Mouse (Mus musculus): ENCODE data around the gene Sesn3.

Gene Sesn3

DNA sequence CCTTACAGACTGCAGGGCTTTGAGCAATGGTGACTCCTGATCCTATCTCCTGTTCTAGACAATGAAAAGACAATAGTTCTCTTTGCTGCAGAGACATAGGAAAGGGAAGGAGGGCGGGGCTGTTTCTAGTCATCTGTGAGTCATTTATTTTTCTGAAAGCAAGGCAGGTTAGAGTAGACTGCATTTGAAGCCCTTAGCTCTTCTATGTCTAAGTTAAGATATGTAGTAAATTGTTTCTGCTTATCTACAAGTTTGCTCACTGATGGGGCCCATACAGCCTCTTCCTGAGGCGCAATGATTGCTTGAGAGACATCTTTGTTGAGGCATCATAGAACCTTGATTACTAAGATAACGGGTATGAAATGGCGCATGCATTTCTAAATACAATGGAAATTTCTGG is 93.0 kb downstream of the Sesn3 start:
- no peak overlapping the region for H3K4me3 ChIP-seq (replicated peaks; ENCODE audit: low read length)
- TF ChIP-seq NANOG (IDR thresholded peaks at IDR 0.05; ENCODE audit: borderline replicate concordance, low read length) (no peak), CTCF (conservative IDR thresholded peaks at IDR 0.05; ENCODE audit: low read length) (no peak), POU5F1 (IDR thresholded peaks at IDR 0.05; ENCODE audit: borderline replicate concordance, low read length) (no peak)
- H3K9me3 ChIP-seq (ENCODE audit: low read length) = no peaks in the 10 kb centered on the region
- peaks cover 29% of the 10 kb centered on the region for H3K4me1 ChIP-seq (replicated peaks; ENCODE audit: low read depth, low read length)
- H3K27me3 ChIP-seq (ENCODE audit: insufficient read depth, low read length) = no peaks in the 10 kb centered on the region
- no peaks in the 10 kb centered on the region for H3K36me3 ChIP-seq (ENCODE audit: insufficient read depth, low read length)

GRCm38 (mm10) chr9:14369271-14369670 is 94.4 kb downstream of the Sesn3 start:
- no peaks in the 10 kb centered on the region for H3K9me3 ChIP-seq (ENCODE audit: low read length)
- no peaks in the 10 kb centered on the region for H3K36me3 ChIP-seq (ENCODE audit: insufficient read depth, low read length)
- TF ChIP-seq POU5F1 (IDR thresholded peaks at IDR 0.05; ENCODE audit: borderline replicate concordance, low read length) = no peak
- TF ChIP-seq NANOG (IDR thresholded peaks at IDR 0.05; ENCODE audit: borderline replicate concordance, low read length) = no peak
- TF ChIP-seq CTCF (conservative IDR thresholded peaks at IDR 0.05; ENCODE audit: low read length) = no peak
- H3K4me3 ChIP-seq (replicated peaks; ENCODE audit: low read length) = no peak overlapping the region
- peaks cover 16% of the 10 kb centered on the region for H3K4me1 ChIP-seq (replicated peaks; ENCODE audit: low read depth, low read length)
- no peaks in the 10 kb centered on the region for H3K27me3 ChIP-seq (ENCODE audit: insufficient read depth, low read length)

- Histone ChIP-seq H3K4me3 (replicated peaks; ENCODE audit: low read length) (no peak overlapping the region), H3K27me3 (ENCODE audit: insufficient read depth, low read length) (no peaks in the 10 kb centered on the region), H3K9me3 (ENCODE audit: low read length) (peaks cover 5% of the 10 kb centered on the region), H3K36me3 (ENCODE audit: insufficient read depth, low read length) (no peaks in the 10 kb centered on the region), H3K4me1 (replicated peaks; ENCODE audit: low read depth, low read length) (peaks cover 8% of the 10 kb centered on the region)
- TF ChIP-seq NANOG (IDR thresholded peaks at IDR 0.05; ENCODE audit: borderline replicate concordance, low read length) = no peak
- no peak for TF ChIP-seq CTCF (conservative IDR thresholded peaks at IDR 0.05; ENCODE audit: low read length)
- TF ChIP-seq POU5F1 (IDR thresholded peaks at IDR 0.05; ENCODE audit: borderline replicate concordance, low read length) = no peak
Measured at GRCm38 (mm10) chr9:14372440-14372839, 97.6 kb downstream of the Sesn3 start.

DNA sequence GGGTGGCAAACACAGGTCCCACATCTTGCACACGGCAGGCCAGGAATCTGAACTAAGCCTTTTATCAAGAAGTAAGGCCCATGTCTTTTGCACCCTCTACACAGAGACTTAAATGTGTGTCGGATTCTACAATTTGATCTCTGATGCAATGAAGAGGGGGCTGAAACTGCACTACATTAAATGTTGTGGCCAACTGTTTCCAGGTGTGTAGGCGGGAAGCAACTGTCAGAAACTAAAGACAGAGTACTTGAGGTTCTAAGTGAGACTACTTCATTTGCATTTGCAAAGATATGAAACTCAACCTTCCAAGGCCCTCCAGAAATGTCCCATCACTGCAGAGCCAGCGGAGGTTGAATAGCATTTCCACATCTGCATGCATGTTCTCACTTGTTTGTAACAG is 101.3 kb downstream of the Sesn3 start:
- Histone ChIP-seq H3K4me1 (replicated peaks; ENCODE audit: low read depth, low read length) (peaks cover 31% of the 10 kb centered on the region), H3K4me3 (replicated peaks; ENCODE audit: low read length) (no peak overlapping the region), H3K27me3 (ENCODE audit: insufficient read depth, low read length) (peaks cover 15% of the 10 kb centered on the region), H3K9me3 (ENCODE audit: low read length) (peaks cover 8% of the 10 kb centered on the region), H3K36me3 (ENCODE audit: insufficient read depth, low read length) (no peaks in the 10 kb centered on the region)
- TF ChIP-seq CTCF (conservative IDR thresholded peaks at IDR 0.05; ENCODE audit: low read length) (no peak), NANOG (IDR thresholded peaks at IDR 0.05; ENCODE audit: borderline replicate concordance, low read length) (no peak), POU5F1 (IDR thresholded peaks at IDR 0.05; ENCODE audit: borderline replicate concordance, low read length) (no peak)

GRCm38 (mm10) chr9:14378151-14378550 is 103.3 kb downstream of the Sesn3 start:
- no peaks in the 10 kb centered on the region for H3K36me3 ChIP-seq (ENCODE audit: insufficient read depth, low read length)
- TF ChIP-seq NANOG (IDR thresholded peaks at IDR 0.05; ENCODE audit: borderline replicate concordance, low read length) (no peak), CTCF (conservative IDR thresholded peaks at IDR 0.05; ENCODE audit: low read length) (no peak), POU5F1 (IDR thresholded peaks at IDR 0.05; ENCODE audit: borderline replicate concordance, low read length) (no peak)

DNA sequence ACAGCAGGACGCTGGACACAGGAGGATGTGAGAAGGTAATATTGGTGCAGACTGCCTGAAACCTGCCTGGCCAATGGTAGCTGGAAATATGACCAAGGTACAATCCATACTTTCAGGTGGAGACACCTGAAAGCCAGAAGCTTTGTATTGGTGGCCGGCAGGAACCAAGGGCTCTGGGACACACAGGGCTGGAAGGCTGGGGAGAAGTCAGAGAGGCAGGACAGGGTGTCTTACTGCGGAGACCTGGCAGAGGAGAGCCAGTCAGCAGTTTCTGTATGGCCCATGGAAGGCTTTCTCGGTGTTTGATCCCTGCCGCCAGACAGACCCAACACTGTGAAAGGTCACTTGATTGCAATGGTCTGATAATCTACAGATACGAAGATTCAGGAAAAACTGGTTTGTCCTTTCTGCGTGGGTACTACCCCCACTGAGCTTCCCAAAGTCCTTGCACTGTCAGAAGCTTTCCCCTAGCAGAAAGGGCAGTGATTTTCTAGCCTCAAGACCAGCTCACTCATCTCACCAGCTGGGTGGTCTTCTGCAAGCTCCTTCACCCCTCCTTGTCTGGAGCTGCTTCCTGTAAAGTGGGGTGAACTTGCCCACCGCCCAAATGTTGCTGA is 105.0 kb downstream of the Sesn3 start:
- TF ChIP-seq NANOG (IDR thresholded peaks at IDR 0.05; ENCODE audit: borderline replicate concordance, low read length) (no peak), POU5F1 (IDR thresholded peaks at IDR 0.05; ENCODE audit: borderline replicate concordance, low read length) (no peak), CTCF (conservative IDR thresholded peaks at IDR 0.05; ENCODE audit: low read length) (no peak)
- Histone ChIP-seq H3K9me3 (ENCODE audit: low read length) (peaks cover 8% of the 10 kb centered on the region), H3K4me3 (replicated peaks; ENCODE audit: low read length) (peak overlapping the region; percentile 86), H3K4me1 (replicated peaks; ENCODE audit: low read depth, low read length) (peaks cover 40% of the 10 kb centered on the region), H3K27me3 (ENCODE audit: insufficient read depth, low read length) (peaks cover 25% of the 10 kb centered on the region), H3K36me3 (ENCODE audit: insufficient read depth, low read length) (no peaks in the 10 kb centered on the region)

More at GRCm38 (mm10) chr9:14378151-14378550, 103.3 kb downstream of the Sesn3 start:
- Histone ChIP-seq H3K4me3 (replicated peaks; ENCODE audit: low read length) (no peak overlapping the region), H3K9me3 (ENCODE audit: low read length) (peaks cover 8% of the 10 kb centered on the region), H3K27me3 (ENCODE audit: insufficient read depth, low read length) (peaks cover 22% of the 10 kb centered on the region), H3K4me1 (replicated peaks; ENCODE audit: low read depth, low read length) (peaks cover 42% of the 10 kb centered on the region)

DNA sequence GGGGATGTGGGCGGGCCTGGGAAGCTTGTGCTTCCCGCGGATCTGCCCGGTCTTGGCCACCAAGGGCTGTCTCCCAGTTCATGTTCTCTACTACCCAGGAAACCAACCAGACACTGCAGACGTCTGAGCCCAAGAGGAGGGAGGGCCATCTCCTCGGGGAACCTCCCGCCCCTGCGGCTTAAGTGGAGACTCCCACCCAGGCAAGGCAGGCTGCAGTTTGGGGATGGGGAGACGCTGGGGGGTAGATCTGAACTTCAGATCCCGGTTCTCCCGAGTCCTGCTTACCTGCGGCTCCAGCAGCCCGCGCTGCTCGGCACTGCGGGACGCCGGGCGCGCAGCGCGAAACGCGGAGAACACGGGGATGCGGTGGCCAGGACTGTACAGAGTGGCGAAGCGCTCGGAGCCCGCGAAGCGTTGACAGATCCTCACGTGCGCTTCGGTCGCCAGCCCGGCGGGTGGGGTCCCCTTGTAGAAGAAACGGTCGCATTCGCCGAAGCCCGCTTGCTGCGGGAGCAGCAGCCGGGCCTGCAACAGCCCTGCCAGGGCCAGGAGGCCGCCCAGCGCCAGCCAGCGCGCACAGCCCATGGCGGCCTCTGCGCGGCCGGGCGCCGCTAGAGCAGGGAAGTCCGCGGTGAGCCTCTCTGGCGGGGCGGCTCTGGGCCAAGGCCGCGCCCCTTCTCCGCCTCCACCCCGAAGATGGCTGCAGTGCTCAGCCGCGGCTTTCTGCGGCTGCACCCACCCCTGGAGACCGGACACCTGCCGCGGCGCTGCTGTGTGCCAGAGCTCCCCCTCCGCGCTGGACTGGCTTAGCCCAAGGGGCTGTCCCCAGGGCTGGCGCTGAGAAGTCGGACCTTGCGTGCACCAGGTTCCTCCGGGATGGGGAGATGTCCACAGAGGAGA is 105.8 kb downstream of the Sesn3 start:
- Histone ChIP-seq H3K4me1 (replicated peaks; ENCODE audit: low read depth, low read length) (peaks cover 40% of the 10 kb centered on the region), H3K4me3 (replicated peaks; ENCODE audit: low read length) (peak overlapping the region; percentile 86), H3K27me3 (ENCODE audit: insufficient read depth, low read length) (peaks cover 25% of the 10 kb centered on the region), H3K9me3 (ENCODE audit: low read length) (peaks cover 8% of the 10 kb centered on the region), H3K36me3 (ENCODE audit: insufficient read depth, low read length) (no peaks in the 10 kb centered on the region)
- TF ChIP-seq POU5F1 (IDR thresholded peaks at IDR 0.05; ENCODE audit: borderline replicate concordance, low read length) = no peak
- no peak for TF ChIP-seq CTCF (conservative IDR thresholded peaks at IDR 0.05; ENCODE audit: low read length)
- no peak for TF ChIP-seq NANOG (IDR thresholded peaks at IDR 0.05; ENCODE audit: borderline replicate concordance, low read length)

DNA sequence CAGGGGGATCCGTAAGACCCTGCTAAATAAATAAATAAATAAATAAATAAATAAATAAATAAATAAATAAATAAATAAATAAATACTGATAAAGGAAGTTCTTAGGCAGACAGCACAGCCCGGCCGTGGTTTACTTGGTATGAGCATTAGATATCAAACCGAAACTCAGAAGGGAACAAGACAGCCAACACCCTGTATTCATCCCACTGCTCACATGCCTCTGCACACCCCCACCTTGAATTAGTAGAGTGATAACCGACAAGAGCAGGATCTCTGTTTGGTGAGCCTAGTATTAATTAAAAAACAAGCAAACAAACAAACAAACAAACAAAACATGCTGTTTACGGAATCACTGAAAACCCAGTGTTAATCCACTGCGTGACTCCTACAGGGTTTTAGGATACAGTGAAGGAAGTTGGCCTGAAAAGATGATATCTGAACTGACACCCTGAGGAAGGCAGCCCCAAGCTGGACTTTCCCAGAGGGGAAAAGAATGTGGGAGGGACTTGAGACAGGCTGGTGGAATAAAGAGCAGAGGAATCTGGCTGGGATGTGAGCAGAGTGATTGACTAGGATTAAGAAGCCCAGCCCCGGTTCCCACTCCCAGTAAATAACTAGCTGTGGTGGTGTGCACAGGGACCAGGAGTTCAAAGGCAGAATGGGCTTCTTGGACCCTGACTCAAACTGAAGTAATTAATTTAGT is 106.6 kb downstream of the Sesn3 start, which contains the start of gene Endod1:
Gene Endod1, minus strand, starts transcription at position 155 of the 703 bp plus-strand sequence.
- Histone ChIP-seq H3K36me3 (ENCODE audit: insufficient read depth, low read length) (no peaks in the 10 kb centered on the region), H3K4me1 (replicated peaks; ENCODE audit: low read depth, low read length) (peaks cover 35% of the 10 kb centered on the region), H3K4me3 (replicated peaks; ENCODE audit: low read length) (peak within 1 kb of the TSS; percentile 86), H3K27me3 (ENCODE audit: insufficient read depth, low read length) (peaks cover 25% of the 10 kb centered on the region), H3K9me3 (ENCODE audit: low read length) (peaks cover 8% of the 10 kb centered on the region)
- no peak for TF ChIP-seq POU5F1 (IDR thresholded peaks at IDR 0.05; ENCODE audit: borderline replicate concordance, low read length)
- no peak for TF ChIP-seq NANOG (IDR thresholded peaks at IDR 0.05; ENCODE audit: borderline replicate concordance, low read length)
- no peak for TF ChIP-seq CTCF (conservative IDR thresholded peaks at IDR 0.05; ENCODE audit: low read length)

Measured in E14TG2a.4 (cell line).